Mouse (Mus musculus) bone marrow macrophage, adult 2 months (primary cell): Measurements from ENCODE around the gene Pqbp1. TPM values are rescaled to one million over a fixed set of nuclear protein-coding genes. Genes with fewer than 3 reads are reported as not detected.
"Not testable (repeated sequence)": the region's sequence is repeated elsewhere in the genome, so short reads cannot be mapped to it uniquely, and the experiment has no call there.

Source experiments
- H3K27ac ChIP-seq: 2 replicates; pipeline ENCODE4 v1.5.1; 2012; ENCODE audit warnings: low read depth, low read length; ENCODE audit not compliant: insufficient read depth
- H3K4me1 ChIP-seq: 2 replicates; pipeline ENCODE4 v1.6.1; 2012; ENCODE audit warnings: low read length; ENCODE audit not compliant: control insufficient read depth, insufficient read depth
- H3K4me3 ChIP-seq: 2 replicates; pipeline ENCODE4 v1.5.1; 2012; ENCODE audit warnings: mild to moderate bottlenecking, low read length, moderate library complexity; ENCODE audit not compliant: insufficient read depth
- CTCF ChIP-seq: IDR thresholded peaks from 2 replicates; pipeline ENCODE4 v1.5.1; 2012; ENCODE audit warnings: low read depth, mild to moderate bottlenecking, low read length, moderate library complexity
- POLR2A ChIP-seq: IDR thresholded peaks from 2 replicates; pipeline ENCODE4 v1.6.1; 2012; ENCODE audit warnings: mild to moderate bottlenecking, low read depth, low read length, borderline replicate concordance
- polyA plus RNA-seq: library from polyadenylated mRNA; stranded (reverse); fragments of >200 nt; gene quantifications from 2 replicates; pipeline ENCODE4 v1.2.4, GENCODE M21; 2012; ENCODE audit not compliant: missing spikeins, insufficient read depth, insufficient read length

Pqbp1 gene
- polyA plus RNA-seq, 1 experiment = 62.2 TPM

DNA sequence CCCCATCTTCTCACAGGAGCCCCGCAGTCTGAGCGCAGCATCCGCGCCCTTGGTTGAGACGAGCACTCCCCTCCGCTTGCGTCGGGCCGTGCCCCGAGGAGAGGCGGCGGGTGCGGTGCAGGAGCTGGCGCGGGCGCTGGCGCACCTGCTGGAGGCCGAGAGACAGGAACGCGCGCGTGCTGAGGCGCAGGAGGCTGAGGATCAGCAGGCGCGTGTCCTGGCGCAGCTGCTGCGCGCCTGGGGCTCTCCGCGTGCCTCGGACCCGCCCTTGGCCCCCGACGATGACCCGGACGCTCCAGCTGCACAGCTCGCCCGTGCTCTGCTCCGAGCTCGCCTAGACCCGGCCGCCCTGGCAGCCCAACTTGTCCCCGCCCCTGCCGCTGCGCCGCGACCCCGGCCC, 23.0 kb upstream of the Pqbp1 start:
- H3K4me3 ChIP-seq = peak overlapping the region; percentile 28

DNA sequence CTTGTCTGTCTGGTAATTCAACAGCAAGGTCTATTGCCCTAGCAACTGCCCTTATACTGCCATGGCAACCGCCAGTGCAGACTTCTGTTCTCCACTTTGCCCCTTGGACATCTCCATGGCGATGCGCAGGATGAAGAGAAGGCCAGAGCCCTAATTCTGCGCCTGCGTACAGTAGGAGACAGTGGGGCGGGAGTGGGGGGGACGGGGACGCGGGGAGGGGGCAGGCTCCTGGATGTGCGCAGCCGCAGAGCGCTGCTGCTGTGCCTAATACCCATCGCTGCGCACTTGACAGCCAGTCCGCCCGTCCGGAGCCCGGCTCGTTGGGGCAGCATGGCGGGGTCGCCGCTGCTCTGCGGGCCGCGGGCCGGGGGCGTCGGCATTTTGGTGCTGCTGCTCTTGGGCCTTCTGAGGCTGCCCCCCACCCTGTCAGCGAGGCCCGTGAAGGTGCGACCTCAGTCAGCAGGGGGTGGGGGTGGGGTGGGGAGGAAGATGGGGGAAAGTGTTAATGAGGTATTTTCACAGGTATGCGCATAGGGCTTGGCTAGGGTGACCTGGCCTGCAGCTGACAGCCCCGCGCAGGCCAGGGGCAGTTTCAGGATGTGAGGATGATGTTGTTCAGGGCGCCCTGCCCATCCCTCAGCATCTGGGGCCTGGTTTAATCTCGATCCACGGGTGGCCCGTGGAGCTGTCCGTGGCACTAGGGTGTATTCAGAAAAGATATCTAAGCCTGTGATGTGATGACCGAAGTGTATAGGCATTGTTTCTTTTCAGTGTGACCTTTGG, 20.7 kb upstream of the Pqbp1 start, which contains the start of gene Pcsk1n:
Gene Pcsk1n, plus strand, starts transcription at position 222 of the 783 bp plus-strand sequence.
- TF ChIP-seq POLR2A (no peak), CTCF (no peak)
- no peak within 1 kb of the TSS for H3K4me3 ChIP-seq

More for the DNA sequence above, 23.0 kb upstream of the Pqbp1 start:
- Histone ChIP-seq H3K4me1 (no peaks in the 10 kb centered on the region), H3K27ac (no peak overlapping the region)
- TF ChIP-seq POLR2A = no peak
- TF ChIP-seq CTCF = no peak

DNA sequence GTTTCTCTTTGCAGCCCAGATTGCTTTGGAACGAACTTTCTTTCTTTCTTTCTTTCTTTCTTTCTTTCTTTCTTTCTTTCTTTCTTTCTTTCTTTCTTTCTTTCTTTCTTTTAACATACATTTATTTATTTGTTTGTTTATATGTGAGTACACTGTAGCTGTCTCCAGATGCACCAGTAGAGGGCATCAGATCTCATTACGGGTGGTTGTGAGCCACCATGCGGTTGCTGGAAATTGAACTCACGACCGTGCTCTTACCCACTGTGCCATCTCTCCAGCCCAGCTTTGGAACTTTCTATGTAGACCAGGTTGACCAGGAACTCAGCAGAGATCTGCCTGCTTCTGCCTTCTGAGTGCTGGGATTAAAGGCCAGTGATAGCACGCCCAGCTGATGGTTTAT, 18.9 kb upstream of the Pqbp1 start:
- H3K4me3 ChIP-seq, H3K4me1 ChIP-seq, H3K27ac ChIP-seq: not testable (repeated sequence)

More for the DNA sequence above, 20.7 kb upstream of the Pqbp1 start, which contains the start of gene Pcsk1n:
- Histone ChIP-seq H3K4me1 (no peaks in the 10 kb centered on the region), H3K27ac (no peak within 1 kb of the TSS)

- H3K4me3 ChIP-seq, H3K4me1 ChIP-seq, H3K27ac ChIP-seq: not testable (repeated sequence)
These were observed 16.6 kb upstream of the Pqbp1 start for GRCm38 (mm10) chrX:7915669-7916068.

- Histone ChIP-seq H3K4me3 (no peak overlapping the region), H3K27ac (no peak overlapping the region), H3K4me1 (no peaks in the 10 kb centered on the region)
- no peak for TF ChIP-seq CTCF
- TF ChIP-seq POLR2A = no peak
These were observed 11.4 kb upstream of the Pqbp1 start for GRCm38 (mm10) chrX:7910473-7910872.

GRCm38 (mm10) chrX:7909242-7909641, 10.2 kb upstream of the Pqbp1 start, which contains the start of gene Gm10490:
Gene Gm10490 (plus strand): TSS chrX:7909542.
- H3K4me1 ChIP-seq, H3K27ac ChIP-seq, H3K4me3 ChIP-seq: not testable (repeated sequence)

DNA sequence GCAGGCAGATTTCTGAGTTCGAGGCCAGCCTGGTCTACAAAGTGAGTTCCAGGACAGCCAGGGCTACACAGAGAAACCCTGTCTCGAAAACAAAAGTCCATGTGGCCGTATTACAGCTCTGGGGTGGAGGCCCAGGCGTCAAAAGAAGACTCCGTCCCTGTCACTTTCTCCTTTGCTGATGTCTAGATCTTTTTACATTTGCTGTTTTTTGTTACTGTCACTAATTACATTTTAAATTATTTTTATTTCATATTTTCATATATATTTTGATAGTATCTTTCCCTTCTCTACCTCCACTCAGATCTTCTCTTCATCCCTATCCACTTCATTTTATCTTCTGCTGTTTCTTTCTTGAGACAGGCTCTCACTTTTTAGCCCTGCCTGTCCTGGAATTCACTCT, 8.7 kb upstream of the Pqbp1 start, which contains the start of gene Gm10491:
Gene Gm10491, minus strand, starts transcription at position 101 of the 400 bp plus-strand sequence.
- Histone ChIP-seq H3K27ac (no peak within 1 kb of the TSS), H3K4me1 (no peaks in the 10 kb centered on the region), H3K4me3 (no peak within 1 kb of the TSS)
- TF ChIP-seq CTCF (no peak), POLR2A (no peak)

DNA sequence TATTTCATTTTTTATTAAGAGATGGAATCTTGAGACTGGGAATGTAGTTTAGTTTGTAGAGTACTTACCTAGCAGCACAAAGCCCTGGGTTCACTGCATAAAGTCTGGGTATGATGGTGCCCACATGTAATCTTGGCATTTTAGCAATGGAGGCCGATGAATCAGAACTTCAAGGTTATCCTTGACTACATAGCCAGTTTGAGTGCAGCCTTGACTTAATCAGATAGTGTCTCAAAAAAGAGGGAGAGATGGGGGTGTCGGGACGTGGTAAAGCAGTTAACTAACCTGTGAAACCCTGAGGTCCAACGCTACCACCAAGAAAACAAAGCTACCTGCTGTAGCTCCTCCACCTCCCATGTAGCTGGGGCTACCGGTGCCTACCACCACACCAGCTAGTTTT, 5.4 kb upstream of the Pqbp1 start:
- Histone ChIP-seq H3K27ac (no peak overlapping the region), H3K4me3 (no peak overlapping the region), H3K4me1 (no peaks in the 10 kb centered on the region)
- TF ChIP-seq CTCF (no peak), POLR2A (no peak)

GRCm38 (mm10) chrX:7898211-7898610, 858 bp downstream of the Pqbp1 start:
- TF ChIP-seq POLR2A (no peak), CTCF (no peak)
- peak overlapping the region; percentile 83 for H3K4me3 ChIP-seq
- H3K27ac ChIP-seq = peak overlapping the region; percentile 56
- H3K4me1 ChIP-seq = peaks cover 2% of the 10 kb centered on the region

- H3K4me1 ChIP-seq = peaks cover 5% of the 10 kb centered on the region; the same call in 1 of the 2 replicates
- H3K27ac ChIP-seq = peak within 1 kb of the TSS; percentile 80
- peak within 1 kb of the TSS; percentile 91 for H3K4me3 ChIP-seq
- no peak for TF ChIP-seq POLR2A
- TF ChIP-seq CTCF = no peak
These were observed 15.1 kb downstream of the Pqbp1 start, which contains the start of gene Slc35a2 for GRCm38 (mm10) chrX:7883841-7884567. Gene Slc35a2 (plus strand): TSS chrX:7884028.

- Histone ChIP-seq H3K4me1 (peaks cover 5% of the 10 kb centered on the region; the same call in 1 of the 2 replicates), H3K4me3 (no peak overlapping the region), H3K27ac (no peak overlapping the region)
- TF ChIP-seq POLR2A (no peak), CTCF (0 out of 2 replicates have a peak, but pooled peaks have one; percentile 9)
These were observed 19.2 kb downstream of the Pqbp1 start for GRCm38 (mm10) chrX:7879819-7880218.
